Mouse (Mus musculus) liver, embryonic 15.5 days (tissue): Measurements from ENCODE around the gene Pxdn. TPM values are rescaled to one million over a fixed set of nuclear protein-coding genes. Genes with fewer than 3 reads are reported as not detected.

Source experiments
- ATAC-seq: fragments of 200-750 bp; cut with Nextera tagmentation; 2 replicates; pipeline ENCODE4 v1.8.0; 2017; ENCODE audit warnings: moderate number of reproducible peaks, mild to moderate bottlenecking, moderate library complexity; ENCODE audit not compliant: insufficient read depth
- H3K27ac ChIP-seq: fragments of 300-500 bp; sonication (generic); replicated peaks from 2 replicates; pipeline ENCODE4 v1.5.1; 2015; ENCODE audit warnings: mild to moderate bottlenecking, inconsistent platforms
- H3K27me3 ChIP-seq: fragments of 300-500 bp; sonication (generic); 2 replicates; pipeline ENCODE4 v1.6.1; 2015; ENCODE audit warnings: mild to moderate bottlenecking, inconsistent platforms
- H3K36me3 ChIP-seq: fragments of 300-500 bp; sonication (generic); replicated peaks from 2 replicates; pipeline ENCODE4 v1.6.1; 2015; ENCODE audit warnings: moderate library complexity, mild to moderate bottlenecking, inconsistent platforms
- H3K4me1 ChIP-seq: fragments of 300-500 bp; sonication (generic); replicated peaks from 2 replicates; pipeline ENCODE4 v1.6.1; 2015; ENCODE audit warnings: inconsistent platforms
- H3K4me2 ChIP-seq: fragments of 300-500 bp; sonication (generic); 2 replicates; pipeline ENCODE4 v1.6.1; 2015; ENCODE audit warnings: moderate library complexity, mild to moderate bottlenecking, inconsistent platforms
- H3K4me3 ChIP-seq: fragments of 300-500 bp; sonication (generic); replicated peaks from 2 replicates; pipeline ENCODE4 v1.5.1; 2015; ENCODE audit warnings: mild to moderate bottlenecking, inconsistent platforms
- H3K9ac ChIP-seq: fragments of 300-500 bp; sonication (generic); 2 replicates; pipeline ENCODE4 v1.6.1; 2015; ENCODE audit warnings: moderate library complexity, mild to moderate bottlenecking, inconsistent platforms
- H3K9me3 ChIP-seq: fragments of 300-500 bp; sonication (generic); replicated peaks from 2 replicates; pipeline ENCODE4 v1.6.1; 2016; ENCODE audit warnings: inconsistent platforms
- WGBS: fragments of 180-500 bp; shearing (Covaris S2); methylation state at CpG from one replicate; pipeline ENCODE4 v1.1.7; 2015; ENCODE audit warnings: mixed read lengths; ENCODE audit not compliant: insufficient replicate concordance; 5-methylcytosine and 5-hydroxymethylcytosine counted together
- polyA plus RNA-seq: library from polyadenylated mRNA; unstranded; fragments of >200 nt; fragmentation: Nextera tagmentation; extraction: Ambion mirVana; gene quantifications from 2 replicates; pipeline ENCODE4 v1.2.1, GENCODE M21; 2015

Gene Pxdn
- polyA plus RNA-seq, 1 experiment from 2014 or later, result 4.2 TPM

- ATAC-seq, result peak; percentile 44; the same call in 1 of the 2 replicates
Observed at GRCm38 (mm10) chr12:29952102-29952501, 14.7 kb downstream of the Pxdn start.

GRCm38 (mm10) chr12:29953999-29954398 lies 16.6 kb downstream of the Pxdn start:
- Histone ChIP-seq H3K9ac (no peak overlapping the region), H3K4me1 (no peaks in the 10 kb centered on the region), H3K4me3 (no peak overlapping the region), H3K36me3 (no peaks in the 10 kb centered on the region), H3K27ac (no peak overlapping the region), H3K9me3 (no peaks in the 10 kb centered on the region), H3K4me2 (no peak overlapping the region), H3K27me3 (no peaks in the 10 kb centered on the region)
- ATAC-seq, result no peak
- 64% methylated on average over 11 of the region's 11 CpGs for WGBS

More at GRCm38 (mm10) chr12:29952102-29952501, 14.7 kb downstream of the Pxdn start:
- Histone ChIP-seq H3K4me3 (no peak overlapping the region), H3K27ac (no peak overlapping the region), H3K9ac (no peak overlapping the region), H3K4me1 (no peaks in the 10 kb centered on the region), H3K36me3 (no peaks in the 10 kb centered on the region), H3K9me3 (no peaks in the 10 kb centered on the region), H3K27me3 (no peaks in the 10 kb centered on the region), H3K4me2 (no peak overlapping the region)
- 58% methylated on average over 6 of the region's 6 CpGs for WGBS

GRCm38 (mm10) chr12:29954464-29954863 lies 17.1 kb downstream of the Pxdn start:
- ATAC-seq, result no peak
- H3K27ac ChIP-seq, result no peak overlapping the region

GRCm38 (mm10) chr12:29956969-29957368 lies 19.6 kb downstream of the Pxdn start:
- Histone ChIP-seq H3K36me3 (no peaks in the 10 kb centered on the region), H3K4me1 (no peaks in the 10 kb centered on the region), H3K4me3 (no peak overlapping the region), H3K4me2 (no peak overlapping the region), H3K27ac (no peak overlapping the region), H3K27me3 (no peaks in the 10 kb centered on the region), H3K9ac (no peak overlapping the region), H3K9me3 (no peaks in the 10 kb centered on the region)
- WGBS, result 54% methylated on average over 12 of the region's 12 CpGs
- no peak for ATAC-seq

More at GRCm38 (mm10) chr12:29954464-29954863, 17.1 kb downstream of the Pxdn start:
- WGBS, result 68% methylated on average over 3 of the region's 3 CpGs
- Histone ChIP-seq H3K4me1 (no peaks in the 10 kb centered on the region), H3K9ac (no peak overlapping the region), H3K27me3 (no peaks in the 10 kb centered on the region), H3K4me2 (no peak overlapping the region), H3K36me3 (no peaks in the 10 kb centered on the region), H3K4me3 (no peak overlapping the region), H3K9me3 (no peaks in the 10 kb centered on the region)

GRCm38 (mm10) chr12:29958637-29959036 lies 21.2 kb downstream of the Pxdn start:
- Histone ChIP-seq H3K9me3 (no peaks in the 10 kb centered on the region), H3K9ac (no peak overlapping the region), H3K36me3 (no peaks in the 10 kb centered on the region), H3K4me3 (no peak overlapping the region), H3K4me2 (no peak overlapping the region), H3K27me3 (no peaks in the 10 kb centered on the region), H3K27ac (no peak overlapping the region), H3K4me1 (no peaks in the 10 kb centered on the region)
- ATAC-seq, result no peak
- WGBS, result 51% methylated on average over 5 of the region's 5 CpGs

- Histone ChIP-seq H3K9me3 (no peaks in the 10 kb centered on the region), H3K4me3 (no peak overlapping the region), H3K36me3 (no peaks in the 10 kb centered on the region), H3K9ac (no peak overlapping the region), H3K4me1 (no peaks in the 10 kb centered on the region), H3K27me3 (no peaks in the 10 kb centered on the region), H3K27ac (no peak overlapping the region), H3K4me2 (no peak overlapping the region)
- 43% methylated on average over 1 of the region's 1 CpGs for WGBS
- ATAC-seq, result no peak
Observed at GRCm38 (mm10) chr12:29961041-29961440, 23.6 kb downstream of the Pxdn start.

- WGBS, result 73% methylated on average over 6 of the region's 6 CpGs
Observed at GRCm38 (mm10) chr12:29965016-29965415, 27.6 kb downstream of the Pxdn start.

GRCm38 (mm10) chr12:29971795-29972464 lies 34.5 kb downstream of the Pxdn start:
- Histone ChIP-seq H3K36me3 (no peaks in the 10 kb centered on the region), H3K27me3 (no peaks in the 10 kb centered on the region), H3K9ac (no peak overlapping the region), H3K4me1 (no peaks in the 10 kb centered on the region), H3K4me2 (no peak overlapping the region), H3K4me3 (no peak overlapping the region), H3K27ac (no peak overlapping the region), H3K9me3 (no peaks in the 10 kb centered on the region)
- 59% methylated on average over 7 of the region's 7 CpGs for WGBS
- ATAC-seq, result no peak

More at GRCm38 (mm10) chr12:29965016-29965415, 27.6 kb downstream of the Pxdn start:
- no peak overlapping the region for H3K4me3 ChIP-seq
- H3K9me3 ChIP-seq, result no peaks in the 10 kb centered on the region
- no peaks in the 10 kb centered on the region for H3K27me3 ChIP-seq
- H3K4me2 ChIP-seq, result no peak overlapping the region
- no peak for ATAC-seq
- H3K36me3 ChIP-seq, result no peaks in the 10 kb centered on the region
- H3K9ac ChIP-seq, result no peak overlapping the region
- no peaks in the 10 kb centered on the region for H3K4me1 ChIP-seq
- H3K27ac ChIP-seq, result no peak overlapping the region

- Histone ChIP-seq H3K4me2 (no peak overlapping the region), H3K9ac (no peak overlapping the region), H3K27me3 (no peaks in the 10 kb centered on the region), H3K36me3 (no peaks in the 10 kb centered on the region), H3K4me1 (no peaks in the 10 kb centered on the region), H3K9me3 (no peaks in the 10 kb centered on the region), H3K4me3 (no peak overlapping the region), H3K27ac (no peak overlapping the region)
- no peak for ATAC-seq
- 59% methylated on average over 6 of the region's 6 CpGs for WGBS
Observed at GRCm38 (mm10) chr12:29972533-29972932, 35.1 kb downstream of the Pxdn start.

- H3K9ac ChIP-seq, result no peak overlapping the region
- H3K4me2 ChIP-seq, result no peak overlapping the region
- no peak overlapping the region for H3K4me3 ChIP-seq
- 72% methylated on average over 8 of the region's 8 CpGs for WGBS
- H3K4me1 ChIP-seq, result no peaks in the 10 kb centered on the region
- no peaks in the 10 kb centered on the region for H3K9me3 ChIP-seq
- no peak overlapping the region for H3K27ac ChIP-seq
- no peak for ATAC-seq
- no peaks in the 10 kb centered on the region for H3K27me3 ChIP-seq
- H3K36me3 ChIP-seq, result no peaks in the 10 kb centered on the region
Observed at GRCm38 (mm10) chr12:29980076-29980475, 42.7 kb downstream of the Pxdn start.

- WGBS, result 61% methylated on average over 7 of the region's 7 CpGs
Observed at GRCm38 (mm10) chr12:29981722-29982293, 44.4 kb downstream of the Pxdn start.

More at GRCm38 (mm10) chr12:29981722-29982293, 44.4 kb downstream of the Pxdn start:
- Histone ChIP-seq H3K9me3 (no peaks in the 10 kb centered on the region), H3K36me3 (no peaks in the 10 kb centered on the region), H3K4me1 (no peaks in the 10 kb centered on the region), H3K9ac (no peak overlapping the region), H3K27ac (no peak overlapping the region), H3K4me2 (no peak overlapping the region), H3K4me3 (no peak overlapping the region), H3K27me3 (no peaks in the 10 kb centered on the region)
- ATAC-seq, result no peak
